Mouse (Mus musculus): ENCODE measurements around the gene Polr3c.
"Not testable (repeated sequence)": the region's sequence is repeated elsewhere in the genome, so short reads cannot be mapped to it uniquely, and the experiment has no call there.

The Polr3c gene

GRCm38 (mm10) chr3:96727343-96727827, at the start of gene Polr3c, which contains the start of gene Rnf115:
Gene Polr3c (minus strand): TSS chr3:96727628.
Gene Rnf115 (plus strand): TSS chr3:96727664.
- DNase-seq: peak; percentile 97 to 98

- no peak for DNase-seq
Observed at GRCm38 (mm10) chr3:96777120-96777519, 49.7 kb upstream of the Polr3c start.

- DNase-seq: no peak
Observed at GRCm38 (mm10) chr3:96772949-96773348, 45.5 kb upstream of the Polr3c start.

DNA sequence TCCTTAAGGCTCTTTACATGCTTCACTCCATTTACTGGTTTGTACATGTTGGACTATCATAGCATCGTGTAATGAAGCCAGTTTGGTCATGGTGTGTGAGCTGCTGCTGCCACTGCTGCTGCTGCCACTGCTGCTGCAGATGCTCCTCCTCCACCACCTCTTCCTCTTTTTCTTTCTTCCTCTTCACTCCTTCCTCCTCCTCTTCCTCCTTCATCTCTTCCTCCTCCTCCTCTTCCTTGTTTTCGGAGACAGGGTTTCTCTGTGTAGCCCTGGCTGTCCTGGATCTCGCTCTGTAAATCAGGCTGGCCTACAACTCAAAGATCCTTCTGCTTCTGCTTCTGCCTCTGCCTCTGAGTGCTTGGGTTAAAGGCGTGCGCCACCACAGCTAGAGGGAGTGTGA, 42.5 kb upstream of the Polr3c start:
- no peak for DNase-seq

GRCm38 (mm10) chr3:96764528-96764927, 37.1 kb upstream of the Polr3c start:
- no peak for DNase-seq

GRCm38 (mm10) chr3:96759695-96760094, 32.3 kb upstream of the Polr3c start:
- DNase-seq: no peak

DNA sequence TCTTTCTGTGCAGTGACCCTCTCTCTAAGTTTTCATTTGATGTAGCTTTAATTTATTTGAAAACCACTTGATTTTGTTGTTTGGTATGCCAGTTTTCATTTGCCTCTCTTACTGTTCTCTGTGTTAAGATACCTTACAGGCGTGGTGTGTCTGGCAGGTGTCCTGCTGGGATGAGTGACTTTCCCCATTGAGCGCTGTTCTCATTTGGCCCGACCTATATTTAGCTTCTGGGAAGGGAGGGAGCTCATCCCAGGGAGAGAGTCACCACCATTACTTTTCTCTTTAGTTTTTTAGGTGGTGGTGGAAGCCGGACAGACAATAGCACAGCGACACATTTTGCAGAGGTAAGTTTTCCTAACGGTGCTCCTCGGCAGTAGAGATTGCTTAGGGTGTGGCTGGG, 30.3 kb upstream of the Polr3c start:
- DNase-seq: peak; percentile 50 to 65

GRCm38 (mm10) chr3:96755935-96756334, 28.5 kb upstream of the Polr3c start:
- DNase-seq: no peak

DNA sequence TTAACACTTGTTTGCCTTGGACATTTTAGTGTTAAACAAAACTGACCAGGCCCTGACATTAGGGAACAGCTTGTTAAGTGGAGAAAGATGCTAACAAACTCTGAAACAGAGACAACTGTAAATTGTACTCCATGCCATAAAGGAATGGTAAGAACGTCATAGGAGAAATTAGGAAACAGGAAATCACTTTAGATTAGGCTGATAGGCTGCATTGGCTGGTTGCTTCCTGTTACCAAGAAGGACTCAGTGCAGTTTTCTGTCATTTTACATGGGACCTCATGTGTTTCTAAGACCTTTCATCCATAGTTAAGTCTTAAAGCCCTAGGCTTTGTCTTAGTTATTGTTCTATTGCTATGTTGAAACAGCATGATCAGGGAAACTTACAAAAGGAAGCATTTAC, 19.4 kb upstream of the Polr3c start:
- no peak for DNase-seq

- DNase-seq: no peak
Observed at GRCm38 (mm10) chr3:96744348-96744747, 16.9 kb upstream of the Polr3c start.

- not testable (repeated sequence) for DNase-seq
Observed at GRCm38 (mm10) chr3:96740279-96740678, 12.9 kb upstream of the Polr3c start.

GRCm38 (mm10) chr3:96737995-96738394, 10.6 kb upstream of the Polr3c start:
- DNase-seq: no peak

GRCm38 (mm10) chr3:96737013-96737740, 9.7 kb upstream of the Polr3c start:
- DNase-seq: no peak

- DNase-seq: no peak
Observed at GRCm38 (mm10) chr3:96735200-96735599, 7.8 kb upstream of the Polr3c start.

DNA sequence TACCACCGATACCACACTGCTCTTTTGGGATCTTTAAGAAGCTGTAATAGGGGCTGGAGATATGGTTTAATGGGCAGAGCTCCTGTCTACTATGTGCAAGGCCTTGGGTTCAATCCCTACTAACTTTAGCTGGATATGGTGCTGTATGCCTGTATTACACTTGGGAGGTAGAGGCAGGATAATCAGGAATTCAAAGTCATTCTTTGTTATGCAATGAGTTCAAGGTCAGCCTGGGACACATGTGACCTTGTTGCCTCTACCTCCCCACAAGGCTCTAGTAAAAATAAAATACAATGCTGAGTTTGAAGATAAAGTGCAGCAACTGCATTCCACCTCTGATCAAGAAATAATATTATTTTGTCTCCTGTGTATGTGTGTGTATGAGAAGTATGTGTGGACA, 6.6 kb upstream of the Polr3c start:
- no peak for DNase-seq

DNA sequence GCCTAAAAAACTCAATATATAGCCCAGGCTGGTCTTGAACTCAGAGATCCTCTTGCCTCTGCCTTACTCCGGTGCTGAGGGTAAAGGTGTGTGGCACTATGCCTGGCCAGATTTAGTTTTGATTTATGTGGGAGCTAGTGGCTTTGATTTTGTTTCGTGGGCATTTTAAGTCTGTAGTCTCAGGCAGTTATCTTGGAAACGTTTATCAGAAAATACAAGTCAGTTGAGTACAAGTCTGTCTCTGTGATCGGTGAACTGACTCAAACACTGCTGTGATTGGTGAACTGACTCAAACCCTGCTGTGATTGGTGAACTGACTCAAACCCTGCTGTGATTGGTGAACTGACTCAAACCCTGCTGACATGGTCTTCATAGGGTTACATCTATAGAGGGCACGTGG, 3.4 kb upstream of the Polr3c start:
- DNase-seq: no peak

DNA sequence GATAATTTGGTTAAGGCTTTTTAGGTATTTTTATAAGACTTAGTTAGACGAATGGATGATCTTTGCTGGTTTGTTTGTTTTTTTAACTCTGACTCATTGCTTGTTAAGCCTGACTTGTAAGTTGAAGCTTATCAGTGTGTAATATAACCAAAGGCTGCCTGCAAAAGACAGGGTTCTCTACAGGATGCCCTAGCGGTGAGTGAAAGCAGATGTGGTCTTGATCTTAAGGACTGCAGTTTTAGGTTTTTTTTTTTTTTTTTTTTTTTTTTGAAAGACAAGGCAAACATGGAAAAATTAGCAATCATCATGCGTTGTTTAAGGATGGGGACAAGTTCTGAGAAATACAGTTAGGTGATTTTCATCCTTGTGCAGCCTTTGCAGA, 2.0 kb upstream of the Polr3c start:
- no peak for DNase-seq

DNA sequence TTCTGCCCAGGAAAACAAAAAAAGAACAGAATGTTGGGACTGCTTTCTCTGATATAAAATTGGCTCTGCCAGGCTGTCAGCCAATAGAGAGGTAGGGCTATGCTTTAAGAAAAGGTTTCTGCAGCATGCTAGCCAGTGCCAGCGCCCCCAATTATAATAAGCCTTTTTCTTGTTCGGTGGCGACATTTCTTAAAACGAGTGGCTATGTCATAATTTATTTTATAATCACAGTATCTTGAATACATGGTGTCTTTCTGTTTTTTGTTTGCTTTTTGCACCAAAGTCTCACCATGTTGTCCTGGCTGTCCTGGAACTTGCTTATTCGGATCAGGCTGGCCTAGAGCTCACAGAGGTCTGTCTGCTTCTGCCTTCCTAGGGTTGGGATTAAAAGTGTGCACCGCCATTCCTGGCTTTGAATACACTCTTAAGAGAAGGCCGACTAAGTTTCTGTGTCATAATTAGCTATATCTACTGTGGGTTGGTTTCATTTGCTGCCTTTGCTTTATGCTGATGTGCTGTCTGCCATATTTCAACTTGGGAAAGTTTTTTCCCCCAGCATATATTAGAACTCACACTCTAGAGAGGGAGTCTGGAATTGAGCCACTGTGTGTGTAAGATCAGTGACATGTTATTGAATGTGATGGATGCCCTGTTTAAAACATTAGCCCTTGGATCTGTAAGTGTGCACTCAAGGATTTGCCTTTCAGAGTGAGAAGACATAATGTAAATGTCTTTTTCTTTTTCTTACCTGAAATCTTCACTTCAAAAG, 1.4 kb upstream of the Polr3c start:
- DNase-seq: no peak

GRCm38 (mm10) chr3:96727828-96728633, 603 bp upstream of the Polr3c start:
- no peak for DNase-seq

DNA sequence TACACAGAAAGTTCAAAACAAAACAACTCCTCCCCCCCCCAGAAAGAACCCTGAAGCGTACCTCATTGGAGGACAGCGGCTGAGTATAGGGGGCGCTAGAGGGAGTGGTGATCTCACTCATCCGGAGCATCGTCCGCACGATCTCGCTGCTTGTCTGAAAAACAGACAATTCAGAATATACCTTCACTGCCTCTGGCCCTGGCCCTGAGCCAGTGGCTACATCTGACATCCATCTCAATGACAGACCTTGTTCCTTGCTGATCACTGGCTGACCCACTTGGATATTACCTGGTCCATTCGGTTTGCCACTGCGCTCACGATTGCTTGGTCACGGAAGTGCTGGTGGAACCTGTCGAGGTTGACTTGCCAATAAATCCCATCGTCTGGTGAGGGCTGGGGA, 8.3 kb downstream of the Polr3c start:
- peak; percentile 79 to 91 for DNase-seq

GRCm38 (mm10) chr3:96715854-96716253, 11.6 kb downstream of the Polr3c start:
- DNase-seq: no peak

GRCm38 (mm10) chr3:96714286-96714685, 13.1 kb downstream of the Polr3c start:
- DNase-seq: no peak

DNA sequence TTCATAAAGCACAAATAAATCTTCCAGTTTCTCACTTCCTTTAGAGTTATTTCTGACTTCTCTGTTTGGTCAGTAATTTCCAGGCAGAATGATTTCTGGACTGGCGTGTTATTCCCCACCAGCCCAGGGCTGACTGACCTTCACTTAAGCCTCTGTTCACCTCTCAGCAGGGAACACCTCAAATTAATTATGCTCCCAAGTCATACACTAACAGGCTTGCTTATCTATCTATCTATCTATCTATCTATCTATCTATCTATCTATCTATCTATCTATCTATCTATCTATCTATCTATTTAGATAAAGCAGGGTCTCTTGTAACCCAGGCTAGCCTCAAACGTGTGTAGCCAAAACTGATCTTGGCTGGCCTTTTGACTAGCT, 18.8 kb downstream of the Polr3c start:
- no peak for DNase-seq
